Mouse (Mus musculus): ENCODE results near the gene Ostc. TPM values are rescaled to one million over a fixed set of nuclear protein-coding genes. Genes with fewer than 3 reads are reported as not detected.

The Ostc gene
- polyA plus RNA-seq (2014; fragmentation: Illumina TruSeq; extraction: RNeasy Lipid Tissue Mini Kit (QIAGEN cat#74804); ENCODE audit: low replicate concordance) = 295 TPM

DNA sequence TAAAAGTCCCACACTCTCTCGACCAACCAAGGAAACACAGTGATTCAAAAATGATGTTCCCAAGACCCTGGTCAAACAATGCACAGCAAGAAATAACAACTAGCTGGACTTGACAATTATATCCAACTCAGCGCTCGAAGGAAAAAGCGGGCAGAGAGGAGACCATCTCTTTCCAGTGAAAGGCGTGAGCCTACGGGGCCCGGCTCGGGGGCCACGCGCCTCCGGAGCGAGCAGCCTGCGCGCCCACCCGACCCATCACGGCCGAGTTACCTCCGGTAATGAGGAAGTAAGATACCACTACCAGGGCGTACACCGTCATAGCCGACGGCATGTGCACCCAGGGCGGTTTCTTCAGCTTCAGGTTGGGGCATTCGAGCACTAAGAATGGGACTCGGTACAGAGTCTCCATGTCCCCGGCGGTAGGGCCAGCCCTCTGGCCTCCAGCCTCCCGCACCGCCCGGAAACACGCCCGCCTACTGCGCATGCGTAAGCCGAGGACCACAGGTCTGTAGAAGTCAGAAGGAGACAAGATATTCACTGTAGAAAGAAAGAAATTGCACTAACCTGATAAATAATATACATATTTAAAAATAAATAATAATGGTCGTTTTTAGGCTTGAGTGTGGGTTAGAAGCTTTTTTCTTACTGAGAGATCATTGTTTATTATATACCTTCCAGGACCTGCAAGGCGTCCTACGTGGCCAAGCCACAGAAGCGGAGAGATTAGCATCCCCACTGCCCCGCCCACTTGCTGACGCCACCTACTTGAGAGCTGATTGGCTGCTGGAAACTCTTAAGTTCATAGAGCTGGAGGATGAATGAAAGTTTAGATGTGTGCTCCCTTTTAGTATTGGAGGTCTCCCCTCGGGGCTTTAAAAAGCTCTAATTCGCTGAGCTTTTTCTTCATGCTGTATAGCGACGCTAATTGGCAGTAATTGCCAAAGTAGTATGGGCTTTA is at the start of gene Ostc:
Gene Ostc (minus strand): TSS at position 478 of the 958 bp plus-strand sequence.

DNA sequence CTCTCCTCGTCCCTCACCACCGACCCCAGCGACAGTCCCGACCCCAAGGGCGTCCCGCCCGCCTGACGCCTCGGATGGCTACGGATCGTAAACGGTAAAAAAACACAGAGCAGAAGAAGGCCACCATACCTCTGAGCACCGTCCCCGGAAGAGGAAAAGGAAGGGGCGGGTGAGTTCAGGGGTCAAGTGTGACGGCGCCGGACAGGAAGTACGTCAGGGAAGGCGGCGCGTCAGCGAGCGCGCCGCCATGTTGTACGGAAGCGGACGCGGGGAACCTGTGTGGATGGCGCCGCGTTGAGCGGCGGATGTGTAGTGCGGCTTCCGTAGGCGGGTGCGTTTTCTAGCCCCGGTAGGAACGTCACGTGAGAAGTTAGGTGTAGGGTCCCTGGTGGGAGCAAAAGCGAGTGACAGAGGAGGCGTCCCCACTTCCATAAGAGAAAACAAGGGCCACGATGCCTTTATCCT is 21.0 kb upstream of the Ostc start, which contains the start of gene Rpl34:
Gene Rpl34 (minus strand): TSS at position 210 of the 465 bp plus-strand sequence.

Other genes with a start within 250 kb of the Ostc start
- gene Etnppl, start 92.0 kb downstream of the Ostc start, polyA plus RNA-seq (2014; fragmentation: Illumina TruSeq; extraction: RNeasy Lipid Tissue Mini Kit (QIAGEN cat#74804); ENCODE audit: low replicate concordance) = 0.97 TPM
- gene Rpl34, start 21.0 kb upstream of the Ostc start, polyA plus RNA-seq (2014; fragmentation: Illumina TruSeq; extraction: RNeasy Lipid Tissue Mini Kit (QIAGEN cat#74804); ENCODE audit: low replicate concordance) = 41.1 TPM